ENCODE assay signal across 18 mouse cellular contexts in genomic region chr4:118022406-118022805, GRCm38 (mm10).
DNase-seq lines count a peak whose midpoint lies in the region; ATAC-seq and TF ChIP-seq lines count a peak whose summit lies in the region.
"Had no signal": no experiment of that assay in that cellular context is flagged by ENCODE, and none has a peak within 500 bp of the region (broad histone marks: within the 10 kb centered on the region; RNA-seq: fewer than 3 reads in every experiment).

No protein-coding gene starts in this region.

- no peaks in the 10 kb centered on the region for H3K36me3 ChIP-seq in heart, embryonic 11.5 days (ENCODE audit: control insufficient read depth, insufficient read depth, low read length)
- no peaks in the 10 kb centered on the region for H3K36me3 ChIP-seq in lung, embryonic 15.5 days
- H3K36me3 ChIP-seq in stomach, postnatal 0 days (ENCODE audit: control insufficient read depth, insufficient read depth, low read length) = no peaks in the 10 kb centered on the region
- H3K36me3 ChIP-seq: embryonic facial prominence, embryonic 10.5 days; forebrain, embryonic 15.5 days; heart, embryonic 13.5 days; hindbrain, embryonic 15.5 days had no signal

- 73% methylated on average over 4 of the region's 4 CpGs for WGBS in heart, embryonic 11.5 days (ENCODE audit: insufficient replicate concordance)
- 71% methylated on average over 4 of the region's 4 CpGs for WGBS in lung, embryonic 15.5 days
- 74% methylated on average over 4 of the region's 4 CpGs for WGBS in lung, adult 2 months
- WGBS in stomach, postnatal 0 days = 66% methylated on average over 4 of the region's 4 CpGs

- peak; percentile 29 for DNase-seq in heart, adult 11 months
- no peak for DNase-seq in lung, adult 2 months
- peak; percentile 51 for DNase-seq in lung, postnatal 36 days
- DNase-seq in lung, postnatal 4 days = no peak
- DNase-seq in stomach, postnatal 0 days (ENCODE audit: low spot score) = no peak
- DNase-seq: adrenal gland, postnatal 14 days; cerebellum, adult 18-20 months; cerebellum, postnatal 10 days; gastrocnemius, postnatal 14 days had no signal

- H3K9ac ChIP-seq in heart, embryonic 11.5 days (ENCODE audit: low read depth, low read length) = no peak overlapping the region
- no peak overlapping the region for H3K9ac ChIP-seq in lung, embryonic 15.5 days
- no peak overlapping the region for H3K9ac ChIP-seq in stomach, postnatal 0 days (ENCODE audit: low read length)
- H3K9ac ChIP-seq: forebrain, embryonic 15.5 days; heart, embryonic 13.5 days; hindbrain, embryonic 15.5 days had no signal

- no peaks in the 10 kb centered on the region for H3K9me3 ChIP-seq in heart, embryonic 11.5 days (replicated peaks; ENCODE audit: control insufficient read depth, low read length)
- H3K9me3 ChIP-seq in lung, embryonic 15.5 days = no peaks in the 10 kb centered on the region
- no peaks in the 10 kb centered on the region for H3K9me3 ChIP-seq in stomach, postnatal 0 days (ENCODE audit: control insufficient read depth, low read length)
- H3K9me3 ChIP-seq: embryonic facial prominence, embryonic 10.5 days; forebrain, embryonic 15.5 days; heart, embryonic 13.5 days; hindbrain, embryonic 15.5 days had no signal

- peaks cover 12% of the 10 kb centered on the region for H3K4me1 ChIP-seq in heart, embryonic 11.5 days (ENCODE audit: control insufficient read depth, insufficient read depth, low read length)
- no peaks in the 10 kb centered on the region for H3K4me1 ChIP-seq in lung, embryonic 15.5 days
- H3K4me1 ChIP-seq in lung, adult 2 months (ENCODE audit: control insufficient read depth, insufficient read depth, low read length) = no peaks in the 10 kb centered on the region
- no peaks in the 10 kb centered on the region; the same call in 1 of the 2 replicates for H3K4me1 ChIP-seq in stomach, postnatal 0 days (replicated peaks; ENCODE audit: control insufficient read depth, insufficient read depth)

- H3K27me3 ChIP-seq in heart, embryonic 11.5 days (ENCODE audit: control insufficient read depth, insufficient read depth, low read length) = no peaks in the 10 kb centered on the region
- no peaks in the 10 kb centered on the region for H3K27me3 ChIP-seq in lung, embryonic 15.5 days
- no peaks in the 10 kb centered on the region for H3K27me3 ChIP-seq in stomach, postnatal 0 days (ENCODE audit: control insufficient read depth, insufficient read depth, low read length)
- H3K27me3 ChIP-seq: CH12.LX; forebrain, embryonic 15.5 days; heart, embryonic 13.5 days; hindbrain, embryonic 15.5 days; Patski had no signal

- H3K4me2 ChIP-seq in heart, embryonic 11.5 days = no peak overlapping the region
- H3K4me2 ChIP-seq in lung, embryonic 15.5 days = no peak overlapping the region
- H3K4me2 ChIP-seq in stomach, postnatal 0 days (replicated peaks; ENCODE audit: low read depth) = no peak overlapping the region
- H3K4me2 ChIP-seq: forebrain, embryonic 15.5 days; heart, embryonic 13.5 days; hindbrain, embryonic 15.5 days had no signal

- no peak for TF ChIP-seq EP300 in stomach, postnatal 0 days (optimal IDR thresholded peaks at IDR 0.05)

- no peak overlapping the region for H3K4me3 ChIP-seq in heart, embryonic 11.5 days (ENCODE audit: low read depth, low read length)
- H3K4me3 ChIP-seq in lung, embryonic 15.5 days = no peak overlapping the region
- H3K4me3 ChIP-seq in lung, adult 2 months (replicated peaks; ENCODE audit: extremely low read depth, low read depth, low read length) = no peak overlapping the region
- H3K4me3 ChIP-seq in stomach, postnatal 0 days (ENCODE audit: low read depth, low read length) = no peak overlapping the region
- H3K4me3 ChIP-seq: embryonic facial prominence, embryonic 10.5 days; forebrain, embryonic 15.5 days; heart, embryonic 13.5 days; hindbrain, embryonic 15.5 days had no signal

- no peak for TF ChIP-seq POLR2A in lung, adult 2 months (IDR thresholded peaks at IDR 0.05; ENCODE audit: borderline replicate concordance, extremely low read depth, low read depth, low read length)

- H3K27ac ChIP-seq in heart, embryonic 11.5 days (ENCODE audit: low read depth, low read length) = no peak overlapping the region
- no peak overlapping the region for H3K27ac ChIP-seq in lung, embryonic 15.5 days
- no peak overlapping the region for H3K27ac ChIP-seq in stomach, postnatal 0 days (replicated peaks)
- H3K27ac ChIP-seq: embryonic facial prominence, embryonic 10.5 days; forebrain, embryonic 15.5 days; heart, embryonic 13.5 days; hindbrain, embryonic 15.5 days had no signal

- ATAC-seq in heart, embryonic 11.5 days (replicated peaks; ENCODE audit: insufficient number of reproducible peaks, low FRiP score, low TSS enrichment) = no peak
- peak; percentile 59; the same call in 1 of the 2 replicates for ATAC-seq in lung, embryonic 15.5 days (ENCODE audit: borderline replicate concordance, extremely low read depth, low FRiP score, low TSS enrichment)
- peak; percentile 89 for ATAC-seq in stomach, postnatal 0 days (ENCODE audit: low FRiP score, low TSS enrichment)
- ATAC-seq: activated CD4-positive, CD25-positive, alpha-beta regulatory T cell, adult 4 months; forebrain, embryonic 15.5 days; Patski had no signal

- TF ChIP-seq CTCF in lung, adult 2 months (IDR thresholded peaks at IDR 0.05; ENCODE audit: insufficient read depth, low read length) = no peak
- TF ChIP-seq CTCF in stomach, postnatal 0 days (IDR thresholded peaks at IDR 0.05; ENCODE audit: low read depth) = no peak

Comparison
In these comparisons a context has a peak if more than half of its experiments do, and no peak if none do; other contexts are left out.
1. DNase-seq: peak in heart, adult 11 months (single experiment) and lung, postnatal 36 days (single experiment); none in lung, adult 2 months (single experiment), lung, postnatal 4 days (0 of 2) and stomach, postnatal 0 days (single experiment).